Mouse (Mus musculus) right cerebral cortex, postnatal 14 days (tissue): Measurements from ENCODE around the gene Slc25a18.

Source experiments
- DNase-seq: peaks from one replicate; pipeline ENCODE4 v3.0.0; 2022

The Slc25a18 gene

GRCm38 (mm10) chr6:120773149-120773628 lies at the start of gene Slc25a18:
TSS of gene Slc25a18 (plus strand) at chr6:120773578.
- no peak for DNase-seq

GRCm38 (mm10) chr6:120725986-120726385 lies 47.4 kb upstream of the Slc25a18 start:
- no peak for DNase-seq

GRCm38 (mm10) chr6:120736011-120736410 lies 37.4 kb upstream of the Slc25a18 start:
- DNase-seq: no peak

- DNase-seq: no peak
These were observed 36.8 kb upstream of the Slc25a18 start for GRCm38 (mm10) chr6:120736566-120736965.

- no peak for DNase-seq
These were observed 30.2 kb upstream of the Slc25a18 start for GRCm38 (mm10) chr6:120743130-120743529.

GRCm38 (mm10) chr6:120744266-120744665 lies 29.1 kb upstream of the Slc25a18 start:
- DNase-seq: no peak

- no peak for DNase-seq
These were observed 27.0 kb upstream of the Slc25a18 start for GRCm38 (mm10) chr6:120746416-120746815.

GRCm38 (mm10) chr6:120761151-120761550 lies 12.2 kb upstream of the Slc25a18 start:
- no peak for DNase-seq

- no peak for DNase-seq
These were observed 3.4 kb upstream of the Slc25a18 start for GRCm38 (mm10) chr6:120769972-120770371.

GRCm38 (mm10) chr6:120771366-120771765 lies 2.0 kb upstream of the Slc25a18 start:
- no peak for DNase-seq

GRCm38 (mm10) chr6:120772025-120772424 lies 1.4 kb upstream of the Slc25a18 start:
- no peak for DNase-seq

- no peak for DNase-seq
These were observed 385 bp downstream of the Slc25a18 start for GRCm38 (mm10) chr6:120773763-120774162.

- no peak for DNase-seq
These were observed 2.9 kb downstream of the Slc25a18 start for GRCm38 (mm10) chr6:120776286-120776685.

GRCm38 (mm10) chr6:120777533-120777932 lies 4.2 kb downstream of the Slc25a18 start:
- DNase-seq: no peak

- no peak for DNase-seq
These were observed 4.8 kb downstream of the Slc25a18 start for GRCm38 (mm10) chr6:120778226-120778625.

GRCm38 (mm10) chr6:120782948-120783347 lies 9.6 kb downstream of the Slc25a18 start:
- no peak for DNase-seq

- no peak for DNase-seq
These were observed 11.0 kb downstream of the Slc25a18 start for GRCm38 (mm10) chr6:120784351-120784750.

- DNase-seq: no peak
These were observed 14.8 kb downstream of the Slc25a18 start for GRCm38 (mm10) chr6:120788068-120788607.

GRCm38 (mm10) chr6:120788904-120789303 lies 15.5 kb downstream of the Slc25a18 start:
- DNase-seq: no peak

- no peak for DNase-seq
These were observed 16.8 kb downstream of the Slc25a18 start for GRCm38 (mm10) chr6:120790153-120790552.

- DNase-seq: no peak
These were observed 17.3 kb downstream of the Slc25a18 start for GRCm38 (mm10) chr6:120790717-120791116.

- no peak for DNase-seq
These were observed 19.6 kb downstream of the Slc25a18 start for GRCm38 (mm10) chr6:120792947-120793346.

GRCm38 (mm10) chr6:120795422-120796086 lies 22.2 kb downstream of the Slc25a18 start:
- DNase-seq: no peak

- DNase-seq: no peak
These were observed 22.7 kb downstream of the Slc25a18 start for GRCm38 (mm10) chr6:120796111-120796510.

GRCm38 (mm10) chr6:120798019-120798418 lies 24.6 kb downstream of the Slc25a18 start:
- DNase-seq: no peak
